Mouse (Mus musculus): ENCODE data around the gene Tie1.
"Not testable (repeated sequence)": the region's sequence is repeated elsewhere in the genome, so short reads cannot be mapped to it uniquely, and the experiment has no call there.

Gene Tie1

DNA sequence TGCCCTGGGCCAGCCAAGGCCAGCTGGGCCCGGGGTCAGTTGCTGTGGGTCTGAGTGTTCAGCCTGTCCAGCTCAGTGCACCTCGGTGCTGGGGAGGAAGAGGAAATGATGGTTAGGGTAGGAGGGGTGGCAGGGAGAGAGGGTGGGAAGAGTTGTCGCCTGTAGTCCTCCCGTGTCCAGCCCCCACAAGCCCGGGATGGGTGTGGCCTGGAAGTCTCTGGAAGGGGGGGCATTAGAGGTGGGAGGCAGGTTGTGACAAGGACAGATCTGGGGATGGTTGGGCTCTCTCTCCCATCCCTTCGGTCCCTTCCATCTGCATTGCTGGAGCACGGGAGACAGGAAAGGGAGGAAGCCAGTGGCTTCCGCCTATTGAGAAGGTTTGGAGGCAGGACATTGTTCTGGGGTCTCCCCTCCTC lies at the start of gene Tie1:
Gene Tie1, minus strand, starts transcription at position 345 of the 416 bp plus-strand sequence.
- DNase-seq (ENCODE audit: low read depth, low spot score) = no peak

DNA sequence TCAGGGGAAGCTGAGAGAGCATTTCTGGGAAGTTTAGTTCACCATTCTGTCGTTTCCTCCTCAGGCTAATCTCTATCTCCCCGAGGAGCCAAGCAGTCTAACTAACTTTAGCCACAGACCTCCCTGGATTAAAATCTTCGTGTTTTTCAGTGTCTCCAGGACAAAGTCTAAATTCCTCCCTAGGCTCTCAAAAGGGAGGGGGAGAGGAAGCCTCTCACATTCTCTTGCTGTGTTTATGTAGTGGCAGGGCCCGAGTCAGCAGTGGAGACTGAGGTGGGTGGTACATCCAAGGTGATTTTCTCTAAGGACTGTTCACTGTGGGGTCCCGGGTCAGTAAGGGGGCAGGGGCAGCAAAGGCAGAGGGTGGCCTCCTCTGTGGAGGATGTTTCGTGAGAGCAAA lies 47.9 kb upstream of the Tie1 start:
- DNase-seq (ENCODE audit: low read depth, low spot score) = no peak

DNA sequence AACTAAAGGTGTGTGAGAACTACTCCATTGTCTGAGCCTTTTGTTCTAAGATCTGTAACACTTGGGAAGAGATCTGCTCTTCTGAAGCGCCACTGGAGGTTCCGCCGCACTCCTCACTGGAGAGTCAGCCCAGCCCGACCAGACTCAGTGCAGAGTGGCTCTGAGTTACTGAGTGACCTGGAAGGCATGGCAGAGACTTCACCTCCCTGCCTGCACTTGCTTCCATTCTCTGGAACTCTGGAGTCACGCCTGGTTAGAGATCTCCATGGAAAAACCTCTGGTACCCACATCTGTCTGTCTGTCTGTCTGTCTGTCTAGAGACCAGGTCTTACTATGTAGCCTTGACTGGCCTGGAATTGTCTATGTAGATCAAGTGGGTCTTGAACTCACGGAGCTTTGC lies 45.7 kb upstream of the Tie1 start:
- DNase-seq (ENCODE audit: low read depth, low spot score) = no peak

DNA sequence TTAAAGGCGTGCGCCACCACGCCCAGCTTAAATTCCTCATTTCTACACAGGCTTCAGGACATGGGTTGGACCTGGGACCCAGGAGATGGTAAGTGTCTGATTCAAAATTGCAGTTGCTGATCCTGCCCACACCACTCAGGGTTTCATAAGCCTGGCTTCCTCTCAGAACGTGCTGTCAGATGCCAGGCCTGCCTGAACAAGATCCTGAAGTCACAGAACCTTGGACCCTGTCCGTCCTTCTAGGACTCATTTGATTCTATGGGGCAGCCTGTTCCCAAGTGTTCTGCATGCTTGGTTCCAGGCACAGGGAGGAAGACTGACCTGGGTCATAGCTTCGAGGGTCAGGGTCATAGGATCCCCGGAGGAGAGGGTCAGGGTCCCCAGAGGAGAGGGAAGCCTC lies 43.7 kb upstream of the Tie1 start:
- no peak for DNase-seq (ENCODE audit: low read depth, low spot score)

DNA sequence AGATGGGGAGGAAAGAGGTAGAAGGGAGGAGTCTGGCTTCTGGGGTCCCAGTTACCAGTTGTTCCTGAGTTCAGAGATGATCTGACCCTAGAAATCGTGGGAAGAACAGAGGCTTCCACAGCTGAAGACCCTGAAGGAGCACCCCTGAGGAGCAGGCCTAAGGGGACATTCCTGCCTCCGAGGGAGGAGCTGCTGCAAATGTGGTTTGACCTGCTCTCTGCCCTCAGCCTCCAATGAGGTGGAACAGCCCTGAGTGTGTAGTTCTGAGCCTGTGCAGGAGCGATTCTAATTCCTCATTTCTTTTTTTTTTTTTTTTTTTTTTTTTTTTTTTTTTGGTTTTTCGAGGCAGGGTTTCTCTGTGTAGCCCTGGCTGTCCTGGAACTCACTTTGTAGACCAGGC lies 43.3 kb upstream of the Tie1 start:
- DNase-seq (ENCODE audit: low read depth, low spot score) = no peak

DNA sequence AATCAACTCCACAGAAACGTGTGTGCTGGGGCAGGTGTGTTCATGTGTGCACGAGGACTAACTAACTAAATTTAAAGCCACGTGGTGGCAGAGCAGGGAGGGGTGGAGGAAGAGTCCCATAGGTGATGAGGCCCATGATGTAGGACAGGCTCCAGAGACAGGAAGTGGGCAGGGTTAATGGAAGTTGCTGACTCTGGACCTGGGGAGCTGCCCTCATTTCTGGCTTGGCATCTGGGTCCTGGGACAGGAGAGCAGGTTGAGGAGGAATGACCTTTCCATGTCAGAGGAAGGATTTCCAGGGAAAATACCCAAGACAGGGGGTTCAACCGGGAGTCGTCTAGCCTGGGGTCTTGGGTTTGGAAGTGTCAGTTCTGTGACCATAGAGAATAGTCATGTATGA lies 42.8 kb upstream of the Tie1 start:
- DNase-seq (ENCODE audit: low read depth, low spot score) = no peak

DNA sequence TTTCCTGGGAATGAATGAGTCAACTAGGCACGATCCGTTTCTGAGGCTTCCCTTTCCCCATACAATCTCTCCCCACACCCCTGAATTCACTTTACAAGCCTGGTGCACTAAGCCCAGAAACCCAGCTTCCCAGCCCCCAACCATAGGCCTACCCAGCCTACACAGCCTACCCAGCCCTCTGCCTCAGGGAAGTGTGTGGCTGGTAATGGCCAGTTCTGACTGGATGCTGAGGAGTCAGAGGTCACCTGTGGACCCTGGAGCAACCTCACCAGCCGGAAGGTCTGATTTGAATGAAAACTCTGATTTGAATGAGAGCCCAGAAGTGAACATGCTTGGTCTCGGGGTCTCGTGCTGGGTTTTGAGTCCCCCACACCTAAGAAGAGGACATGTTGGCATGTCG lies 37.9 kb upstream of the Tie1 start:
- DNase-seq (ENCODE audit: low read depth, low spot score) = no peak

DNA sequence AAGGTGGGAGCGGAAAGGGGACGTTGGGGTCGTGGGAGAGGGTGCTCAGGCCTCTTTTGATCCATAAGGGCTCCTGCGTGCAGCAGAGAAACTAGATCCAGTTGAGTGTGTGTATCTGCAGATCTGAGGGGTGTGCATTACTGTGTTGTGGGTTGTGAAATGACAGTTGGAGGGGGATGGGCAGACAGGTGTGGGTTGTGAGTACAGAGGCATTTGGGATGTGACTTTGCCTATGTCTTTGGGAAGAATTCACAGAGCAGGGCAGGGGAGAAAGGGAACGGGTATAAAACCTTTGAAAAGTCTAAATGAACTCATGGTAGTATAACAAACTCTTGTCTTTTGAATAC lies 37.4 kb upstream of the Tie1 start:
- no peak for DNase-seq (ENCODE audit: low read depth, low spot score)

DNA sequence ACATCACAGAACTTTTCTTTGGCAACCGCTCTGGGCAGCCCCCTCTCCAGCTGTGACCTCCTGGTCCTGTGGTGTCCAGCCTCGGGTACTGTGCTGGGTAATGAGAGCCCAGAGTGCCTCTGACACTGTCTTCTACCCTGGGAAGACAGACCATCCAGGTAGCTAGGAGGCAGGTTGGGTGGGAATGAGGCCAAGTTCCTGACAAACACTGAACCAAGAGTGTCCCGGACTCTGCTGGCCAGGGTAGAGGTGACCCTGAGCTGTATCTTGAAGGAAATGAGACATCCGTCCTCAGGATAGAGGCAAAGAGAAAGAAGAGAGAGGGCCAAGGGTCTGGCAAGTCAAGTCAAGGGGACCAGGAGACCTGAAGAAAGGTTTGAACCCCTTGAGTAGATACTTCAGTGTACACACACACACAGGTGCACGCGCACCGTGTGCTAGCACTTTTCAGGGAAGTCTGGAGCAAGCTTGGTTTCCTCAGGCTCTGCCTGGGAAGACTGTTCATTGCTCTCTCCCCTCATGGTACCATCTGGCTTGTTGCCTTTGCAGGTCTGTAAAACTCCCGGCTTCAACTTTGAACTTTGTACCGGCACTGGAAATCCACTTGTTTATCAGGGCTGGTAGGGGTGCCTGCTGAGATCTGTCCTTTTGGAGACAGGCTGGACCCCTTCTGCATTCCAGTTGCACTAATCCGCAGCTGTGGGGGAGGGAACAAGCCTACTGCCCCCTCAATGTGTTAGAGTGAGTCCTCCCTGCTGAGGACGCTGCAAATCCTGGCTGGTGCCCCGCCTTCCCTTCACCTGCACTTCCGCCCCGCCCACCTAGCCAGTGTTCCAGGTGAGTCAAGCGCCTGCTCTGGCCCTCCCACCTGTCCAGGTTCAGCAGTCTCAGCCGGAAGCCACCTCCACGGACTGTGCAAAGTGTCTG lies 36.8 kb upstream of the Tie1 start, which contains the start of gene 2610528J11Rik:
Gene 2610528J11Rik, plus strand, starts transcription at position 592 of the 927 bp plus-strand sequence.
- DNase-seq (ENCODE audit: low read depth, low spot score) = no peak

DNA sequence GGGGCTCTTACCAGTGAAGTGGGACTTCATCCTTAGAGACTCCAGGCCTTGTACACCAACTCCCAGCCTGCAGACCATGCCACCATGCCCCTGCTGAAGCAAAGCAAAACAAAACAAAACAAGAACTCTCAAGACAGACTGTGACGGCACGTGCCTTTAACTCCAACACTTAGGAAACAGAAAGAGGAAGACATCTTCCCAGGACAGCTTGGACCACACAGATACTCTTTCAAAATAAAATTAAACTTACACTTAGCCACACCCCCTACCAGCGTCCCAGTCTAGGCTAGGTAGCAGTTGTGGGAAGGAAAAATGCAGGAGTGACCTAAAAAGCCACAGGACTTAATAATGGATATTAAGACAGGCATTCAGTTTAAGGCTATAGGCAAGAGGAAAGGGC lies 35.9 kb upstream of the Tie1 start:
- DNase-seq (ENCODE audit: low read depth, low spot score) = no peak

DNA sequence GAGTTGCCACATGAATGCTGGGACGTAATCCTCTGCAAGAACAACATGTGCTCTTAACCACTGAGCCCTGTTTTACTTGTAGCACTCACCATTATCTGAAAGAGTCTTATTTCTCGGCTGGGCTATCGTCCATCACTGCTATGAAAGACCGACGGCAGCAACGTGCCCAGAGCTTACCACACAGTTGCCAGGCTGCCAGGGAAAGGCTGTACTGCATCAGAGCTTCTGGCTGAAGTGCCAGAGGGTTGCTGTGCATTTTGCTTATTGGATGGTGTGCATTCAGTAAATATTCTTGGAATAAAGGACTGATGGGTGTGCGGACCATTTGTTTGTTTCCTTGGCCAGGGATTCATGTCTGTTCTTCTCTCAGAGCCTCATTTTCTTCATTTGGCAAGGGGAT lies 34.1 kb upstream of the Tie1 start:
- no peak for DNase-seq (ENCODE audit: low read depth, low spot score)

DNA sequence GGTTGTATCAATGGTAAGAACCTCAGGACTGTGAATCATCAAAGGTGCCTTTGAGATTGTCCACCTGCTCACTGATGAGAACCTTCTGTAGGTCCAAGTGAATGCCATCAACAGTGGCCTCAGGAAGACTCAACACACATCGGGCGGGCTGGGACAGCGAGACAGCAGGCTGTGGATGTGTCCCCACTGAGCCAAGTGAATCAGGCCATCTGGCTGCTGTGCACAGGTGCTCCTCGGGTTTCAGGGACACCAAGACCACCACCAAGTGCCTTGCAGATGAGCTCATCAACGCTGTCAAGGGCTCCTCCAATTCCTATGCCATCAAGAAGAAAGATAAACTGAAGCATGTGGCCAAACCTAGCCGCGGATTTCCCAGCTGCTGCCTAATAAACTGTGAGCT lies 32.4 kb upstream of the Tie1 start:
- no peak for DNase-seq (ENCODE audit: low read depth, low spot score)

DNA sequence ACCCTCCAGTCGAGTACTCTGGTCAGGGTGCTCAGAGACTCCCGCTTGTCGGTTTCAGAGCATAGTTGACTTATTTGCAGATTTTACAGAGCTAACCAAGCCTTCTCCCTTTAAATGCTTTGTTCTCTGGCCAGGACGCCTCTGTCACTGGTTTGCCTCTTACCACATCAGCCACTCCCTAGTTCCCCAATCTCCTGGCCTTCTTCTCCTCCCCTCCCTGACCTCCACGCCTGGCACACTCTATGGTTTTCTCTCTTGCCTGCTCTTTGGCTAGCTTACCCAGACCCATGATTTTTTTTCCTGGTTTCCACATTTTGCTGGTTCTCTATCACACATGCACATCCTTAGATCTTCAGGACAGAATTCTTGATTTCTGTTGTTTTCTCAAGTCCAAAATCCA lies 28.3 kb upstream of the Tie1 start:
- DNase-seq (ENCODE audit: low read depth, low spot score) = no peak

DNA sequence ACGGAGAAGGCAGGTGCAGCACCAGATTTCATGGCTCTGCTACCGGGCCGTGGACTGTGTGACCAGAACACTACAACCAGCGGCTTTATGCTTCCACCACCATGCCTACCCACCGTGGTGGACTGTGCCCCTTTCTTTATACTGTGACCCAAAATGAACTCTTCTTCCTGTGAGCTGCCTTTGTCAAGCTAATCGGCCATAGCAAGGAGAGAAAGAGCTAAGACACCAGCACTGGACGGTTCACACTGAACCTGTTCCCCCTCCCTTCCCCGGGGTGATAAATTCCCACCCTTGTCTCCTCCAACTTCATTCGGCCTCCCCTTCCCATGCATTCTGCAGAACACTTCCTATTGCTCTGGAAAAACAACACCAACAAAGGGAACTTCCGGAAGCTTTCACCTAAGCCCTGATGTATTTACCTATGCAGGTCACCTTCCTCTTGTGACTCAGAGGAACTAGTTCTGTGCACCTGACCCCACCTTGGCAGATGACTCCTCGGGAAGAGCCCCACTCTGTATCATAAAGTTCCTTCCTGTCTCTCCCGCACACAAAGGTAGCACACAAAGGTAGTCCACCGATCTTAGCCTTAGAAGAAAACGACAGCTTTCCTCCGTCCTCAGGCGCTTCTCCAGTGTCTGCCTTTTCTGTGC lies 27.8 kb upstream of the Tie1 start:
- no peak for DNase-seq (ENCODE audit: low read depth, low spot score)

DNA sequence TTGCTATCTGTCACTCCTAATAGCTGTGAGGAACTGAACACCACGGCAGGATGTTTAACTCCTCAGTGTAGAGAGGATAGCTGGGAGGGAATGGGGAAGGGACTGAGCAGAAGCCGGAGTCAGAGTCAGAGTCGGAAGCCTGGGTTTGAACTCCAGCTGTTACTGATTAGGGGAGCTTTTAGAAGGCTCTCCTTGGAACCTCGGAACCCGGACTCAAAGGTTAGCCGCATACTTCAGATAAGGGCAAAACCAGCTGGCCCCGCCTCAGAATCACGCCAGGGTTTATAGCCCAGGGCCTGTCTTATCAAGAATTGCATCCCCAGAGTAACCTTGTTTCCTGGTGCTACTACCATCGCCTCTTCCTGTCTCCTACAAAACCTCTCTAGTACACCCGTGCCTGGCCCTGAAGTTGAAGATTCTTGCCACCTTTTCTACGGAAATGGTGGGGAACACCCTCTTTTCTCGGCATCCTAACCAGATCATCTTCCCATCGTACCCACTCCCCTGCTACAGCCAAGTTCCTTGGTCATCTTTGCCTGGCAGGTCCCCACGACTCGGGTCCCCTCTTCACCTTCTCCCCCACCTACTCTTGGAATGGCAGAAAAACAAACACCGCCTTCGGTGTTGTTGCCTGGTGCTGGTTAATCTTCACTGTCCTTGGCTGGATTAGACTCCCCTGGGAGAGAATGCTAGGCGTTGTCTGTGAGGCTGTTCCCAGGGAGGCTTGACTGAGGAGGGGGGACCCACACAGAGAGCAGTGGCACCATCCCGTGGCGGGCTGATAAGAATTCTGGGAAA lies 27.0 kb upstream of the Tie1 start:
- no peak for DNase-seq (ENCODE audit: low read depth, low spot score)

DNA sequence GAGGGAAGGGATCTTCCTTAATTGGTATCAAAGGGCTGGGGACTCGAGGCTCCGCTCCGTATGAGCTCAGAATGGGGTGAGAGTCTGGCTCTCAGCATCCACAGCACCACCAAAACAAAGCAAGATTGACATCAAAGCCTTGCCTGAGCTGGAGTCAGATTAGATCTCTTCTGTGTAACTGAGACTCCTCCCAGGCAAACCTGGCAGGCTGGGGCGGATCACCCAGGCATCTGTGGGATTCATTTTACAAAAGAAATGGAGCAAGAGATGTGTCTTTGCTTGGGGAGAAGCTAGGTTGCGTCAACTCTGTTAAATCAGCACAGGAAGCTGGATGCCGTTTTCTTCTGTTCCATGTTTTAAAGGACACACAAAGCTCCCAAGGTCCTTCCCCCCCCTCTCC lies 19.2 kb upstream of the Tie1 start:
- DNase-seq (ENCODE audit: low read depth, low spot score) = no peak

DNA sequence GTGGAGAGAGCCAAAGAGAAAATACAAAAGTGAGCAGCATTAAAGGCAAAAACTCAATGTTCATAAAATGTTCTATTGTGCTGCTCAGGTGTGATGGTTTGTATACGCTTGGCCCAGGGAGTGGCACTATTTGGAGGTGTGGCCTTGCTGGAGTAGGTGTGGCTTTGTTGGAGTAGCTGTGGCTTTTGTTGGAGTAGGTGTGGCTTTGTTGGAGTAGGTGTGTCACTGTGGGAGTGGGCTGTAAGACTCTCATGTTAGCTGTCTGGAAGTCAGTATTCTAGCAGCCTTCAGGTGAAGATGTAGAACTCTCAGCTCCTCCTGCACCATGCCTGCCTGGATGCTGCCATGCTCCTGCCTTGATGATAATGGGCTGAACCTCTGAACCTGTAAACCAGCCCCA lies 17.3 kb upstream of the Tie1 start:
- not testable (repeated sequence) for DNase-seq (ENCODE audit: low read depth, low spot score)

DNA sequence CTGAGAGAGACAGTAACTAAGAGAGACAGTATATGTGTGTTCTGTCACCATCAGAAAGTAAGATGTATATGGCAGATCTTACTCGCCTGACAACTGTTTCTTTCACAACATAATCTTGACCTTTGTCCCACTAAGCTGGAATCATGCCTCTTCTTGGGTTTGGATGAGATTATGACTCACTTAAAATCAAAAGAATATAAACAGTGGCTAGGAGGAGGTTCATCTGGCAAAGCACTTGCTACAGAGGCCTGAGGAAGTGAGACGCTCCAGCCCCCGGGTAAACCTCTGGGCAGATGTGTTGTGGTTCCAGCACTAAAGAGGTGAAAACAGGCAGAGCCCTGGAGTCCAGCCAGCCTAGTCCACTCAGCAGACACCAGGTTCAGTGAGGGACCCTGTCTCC lies 15.7 kb upstream of the Tie1 start:
- no peak for DNase-seq (ENCODE audit: low read depth, low spot score)

DNA sequence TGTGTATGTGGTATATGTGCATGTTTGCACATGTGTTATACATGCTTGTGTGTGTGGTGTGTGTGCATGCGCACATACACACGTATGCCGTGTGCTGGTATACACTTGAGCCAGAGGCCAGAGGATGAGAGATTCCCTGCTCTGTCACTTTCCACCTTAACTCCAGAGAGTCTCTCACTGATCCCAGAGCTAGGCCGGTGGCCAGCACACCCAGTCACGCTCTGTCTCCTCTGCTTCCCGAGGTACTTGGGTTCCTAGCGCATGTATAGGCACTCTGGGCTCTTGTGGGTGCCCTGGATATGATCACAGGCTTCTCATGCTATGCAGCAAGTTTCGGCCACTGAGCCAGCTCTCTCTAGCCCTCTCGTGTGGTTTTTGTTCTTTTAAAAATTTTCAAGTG lies 10.9 kb upstream of the Tie1 start:
- DNase-seq (ENCODE audit: low read depth, low spot score) = no peak

DNA sequence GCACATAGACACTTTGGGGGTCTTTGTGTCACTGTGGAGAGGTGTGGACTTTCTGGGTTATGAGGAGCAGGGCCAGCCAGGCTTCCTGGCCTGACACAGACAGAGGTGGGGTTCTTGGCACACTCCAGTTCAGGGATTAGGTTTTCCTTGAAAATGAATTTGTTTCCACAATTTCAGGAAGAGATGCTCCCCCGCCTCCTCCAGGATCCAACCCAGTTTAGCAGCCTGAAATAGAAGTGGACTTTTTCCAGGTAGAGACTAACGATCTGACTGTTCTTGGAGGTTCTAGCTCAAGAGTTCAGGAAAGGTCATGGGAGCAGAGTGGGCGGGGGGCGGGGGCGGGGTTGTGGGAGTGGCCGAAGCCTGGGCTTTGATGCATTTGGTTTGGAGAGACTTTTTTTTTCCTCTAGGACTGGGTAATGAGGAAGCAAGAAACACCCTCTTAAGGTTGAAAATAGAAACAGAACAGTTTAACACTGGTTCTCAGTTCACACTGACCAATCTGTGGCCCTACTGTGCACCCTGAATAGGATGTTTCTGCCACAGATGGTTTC lies 10.4 kb upstream of the Tie1 start:
- no peak for DNase-seq (ENCODE audit: low read depth, low spot score)

DNA sequence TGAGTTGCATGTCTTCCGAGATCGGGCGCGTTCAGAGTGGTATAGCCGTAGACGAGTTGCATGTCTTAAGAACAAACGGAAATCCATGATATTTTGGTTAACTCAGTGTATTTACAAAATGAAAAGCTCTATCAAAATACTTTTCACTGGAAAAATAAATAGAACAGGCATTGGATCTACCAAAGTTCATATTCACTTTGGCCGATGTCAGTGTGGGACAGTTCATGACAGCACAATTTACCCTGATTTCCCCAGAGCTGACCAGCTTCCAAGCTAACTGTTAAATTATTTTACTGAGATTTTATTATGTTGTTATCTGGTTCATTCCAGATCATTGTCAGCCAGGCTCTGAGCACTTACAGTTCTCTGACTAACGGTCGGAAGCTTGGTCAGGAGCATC lies 600 bp upstream of the Tie1 start:
- DNase-seq (ENCODE audit: low read depth, low spot score) = no peak

All from CD4-positive helper T cell, adult 2 months (primary cell).